Mouse (Mus musculus): Measurements from ENCODE around the gene Mafg.

DNA sequence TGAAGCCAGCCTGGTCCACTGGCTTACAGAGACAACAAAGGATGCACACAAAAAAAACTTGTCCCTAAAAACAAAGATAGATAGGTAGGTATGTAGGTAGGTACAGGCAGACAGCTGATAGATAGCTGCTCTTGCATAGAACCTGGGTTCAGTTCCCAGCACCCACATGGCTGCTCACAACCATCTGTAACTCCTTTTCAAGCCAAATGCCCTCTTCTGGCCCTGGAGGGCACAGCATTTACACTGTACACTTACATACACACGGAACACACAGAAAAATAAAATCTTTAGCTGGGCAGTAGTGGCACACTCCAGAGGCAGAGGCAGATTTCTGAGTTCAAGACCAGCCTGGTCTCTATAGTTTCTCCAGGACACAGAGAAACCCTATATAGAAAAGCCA lies 49.5 kb downstream of the Mafg start:
- no peak for TF ChIP-seq CTCF (IDR thresholded peaks at IDR 0.05; ENCODE audit: extremely low read depth, insufficient read length, insufficient replicate concordance, low read depth, low read length)
- no peak for TF ChIP-seq POLR2A (IDR thresholded peaks at IDR 0.05; ENCODE audit: low read depth, low read length)

All from small intestine, adult 2 months (tissue).